Mouse (Mus musculus) kidney, postnatal 36 days (tissue): ENCODE data around the gene Pan3.

Experiments used
- DNase-seq, 2 experiments: peaks; one replicate each; pipeline ENCODE4 v3.0.0; 2021 to 2022; ENCODE audit warnings: mixed read lengths in 2 of 2

Gene Pan3

DNA sequence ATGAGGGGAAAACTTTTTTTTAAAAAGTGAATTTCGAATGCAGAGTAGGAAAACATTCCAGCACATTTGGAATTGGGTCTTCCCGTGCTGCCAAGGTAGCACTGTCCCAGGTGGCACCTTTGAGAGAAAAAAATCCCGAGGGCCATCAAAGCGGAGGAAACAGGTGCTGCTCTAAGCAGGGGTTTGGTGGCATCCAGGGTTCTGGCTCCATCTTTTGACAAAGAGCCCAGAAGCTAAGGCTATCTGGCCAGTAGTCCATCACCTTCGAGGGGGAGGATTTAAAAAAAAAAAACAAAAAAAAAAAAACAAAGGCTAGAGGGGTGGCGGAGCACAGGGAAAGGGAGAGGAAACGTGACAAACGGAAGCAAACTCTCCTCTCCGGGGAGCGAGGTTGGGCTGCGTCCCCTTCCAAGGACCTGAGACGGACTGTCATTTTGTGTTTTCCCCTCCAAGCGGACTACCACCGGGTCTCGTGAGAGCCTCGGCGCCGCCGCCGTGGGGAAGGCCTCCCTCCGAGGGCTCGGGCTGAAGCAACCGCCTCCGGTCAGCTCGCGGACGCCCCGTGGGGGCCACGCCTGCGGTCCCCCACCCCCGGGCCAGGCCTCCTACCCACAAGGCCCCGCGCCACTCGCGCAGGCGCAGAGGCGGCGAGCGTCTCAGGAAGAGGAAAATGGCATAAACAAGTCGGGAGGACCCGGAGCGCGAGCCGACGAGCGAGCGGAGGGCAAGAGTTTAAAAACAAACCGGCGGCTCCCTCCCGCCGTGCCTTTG lies at the start of gene Pan3:
Gene Pan3, plus strand, starts transcription at position 627 of the 771 bp plus-strand sequence.
- peak; percentile 95 to 97 for DNase-seq

DNA sequence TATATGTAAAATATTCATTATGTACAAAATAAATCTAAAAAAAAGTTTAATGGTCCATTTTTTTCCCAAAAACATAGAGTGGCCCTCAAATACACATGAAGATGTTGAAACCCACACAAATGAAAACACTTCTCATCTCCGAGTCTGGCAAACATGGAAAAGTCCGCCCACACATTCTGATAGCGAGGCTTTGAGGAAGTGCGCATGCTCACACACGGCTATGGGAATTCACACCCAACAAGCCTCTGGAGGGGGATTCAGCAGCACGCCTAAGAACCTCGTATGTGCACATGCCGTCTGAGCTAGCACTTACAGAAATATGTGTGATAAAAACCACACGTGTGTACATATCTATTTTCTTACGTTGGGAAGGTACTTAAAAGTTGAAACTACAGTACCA lies 48.6 kb upstream of the Pan3 start:
- DNase-seq: no peak

DNA sequence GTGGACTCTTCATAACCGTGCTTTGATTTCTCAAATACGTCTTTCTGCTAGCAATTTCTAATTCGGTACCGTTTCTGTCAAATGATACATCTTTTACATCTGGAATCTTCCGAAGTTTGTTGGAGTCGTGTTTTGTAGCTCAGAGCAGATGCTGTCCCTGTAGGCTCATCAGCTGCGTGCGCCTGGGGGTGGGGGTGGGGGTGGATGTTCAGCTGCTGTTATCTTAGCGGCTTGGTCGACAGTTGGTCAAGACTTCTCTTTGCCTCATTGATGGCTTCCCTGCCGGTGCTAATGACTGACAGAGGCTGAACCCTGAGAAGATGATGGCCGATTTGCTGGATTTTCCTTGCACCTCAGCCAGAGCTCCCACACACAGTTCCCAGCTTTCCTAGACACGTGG lies 43.1 kb upstream of the Pan3 start:
- no peak for DNase-seq

GRCm38 (mm10) chr5:147388376-147389008 lies 41.5 kb upstream of the Pan3 start:
- no peak for DNase-seq

GRCm38 (mm10) chr5:147389052-147389451 lies 40.9 kb upstream of the Pan3 start:
- DNase-seq: no peak

DNA sequence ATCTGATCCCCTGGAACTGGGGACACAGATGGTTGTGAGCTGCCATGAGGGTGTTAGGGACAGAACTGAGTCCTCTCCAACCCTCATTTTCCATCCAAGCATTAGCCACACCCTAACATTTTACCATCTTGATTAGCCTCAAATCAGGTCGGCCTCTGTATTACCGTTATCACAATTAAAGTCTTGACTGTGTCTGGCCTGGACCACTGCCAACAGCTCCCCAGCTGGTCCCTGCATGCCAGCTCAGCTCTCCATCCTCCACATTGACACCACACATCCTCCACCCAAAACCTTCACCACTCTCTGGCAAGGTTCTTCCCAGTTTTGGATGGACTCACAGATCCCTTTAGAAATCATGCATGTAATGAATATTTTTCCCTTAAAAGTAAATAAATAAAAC lies 39.2 kb upstream of the Pan3 start:
- DNase-seq: no peak

DNA sequence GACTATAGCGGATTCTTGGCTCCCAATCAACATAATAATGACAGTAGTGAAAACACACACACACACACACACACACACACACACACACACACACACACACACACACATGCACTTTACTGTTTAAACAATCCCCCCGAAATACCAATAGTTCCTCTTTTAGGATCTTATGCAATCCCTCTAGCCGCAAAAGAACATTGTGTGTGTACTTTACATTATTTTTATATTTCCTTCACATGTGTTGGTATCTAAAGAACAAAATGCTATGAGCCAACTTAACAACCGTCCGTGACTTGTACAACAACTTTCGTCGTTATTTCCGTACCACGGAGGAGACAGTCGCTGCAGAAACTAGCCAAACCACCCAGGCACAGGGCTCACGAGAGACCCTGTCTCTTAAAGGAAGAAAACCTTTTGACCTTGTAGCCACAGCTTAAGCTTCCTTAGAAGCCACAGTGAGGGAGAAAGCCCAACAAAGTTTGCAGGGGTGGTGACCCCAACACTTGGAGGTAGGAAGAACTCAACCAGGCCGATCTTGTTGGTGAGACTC lies 37.2 kb upstream of the Pan3 start:
- no peak for DNase-seq

DNA sequence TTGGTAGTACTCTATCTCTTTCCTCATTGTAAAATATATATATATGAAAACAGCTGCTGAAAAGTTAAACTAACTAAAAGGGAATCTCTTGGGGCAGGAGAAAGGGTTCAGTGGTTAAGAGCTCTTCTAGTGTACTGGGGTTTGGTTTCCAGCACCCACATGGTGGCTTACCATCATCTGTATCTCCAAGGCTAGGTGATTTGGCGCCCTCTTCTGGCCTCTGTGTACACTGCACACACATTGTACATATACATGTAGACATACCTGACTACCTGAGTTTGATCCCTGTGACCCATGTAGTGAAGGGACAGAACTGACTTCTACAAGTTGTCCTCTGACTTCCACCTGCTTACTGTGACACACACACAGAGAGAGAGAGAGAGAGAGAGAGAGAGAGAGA lies 34.9 kb upstream of the Pan3 start:
- no peak for DNase-seq

GRCm38 (mm10) chr5:147399843-147400504 lies 30.0 kb upstream of the Pan3 start, which contains the start of gene Flt3:
Gene Flt3 (minus strand): TSS chr5:147400489.
- DNase-seq: peak; percentile 23 to 51

DNA sequence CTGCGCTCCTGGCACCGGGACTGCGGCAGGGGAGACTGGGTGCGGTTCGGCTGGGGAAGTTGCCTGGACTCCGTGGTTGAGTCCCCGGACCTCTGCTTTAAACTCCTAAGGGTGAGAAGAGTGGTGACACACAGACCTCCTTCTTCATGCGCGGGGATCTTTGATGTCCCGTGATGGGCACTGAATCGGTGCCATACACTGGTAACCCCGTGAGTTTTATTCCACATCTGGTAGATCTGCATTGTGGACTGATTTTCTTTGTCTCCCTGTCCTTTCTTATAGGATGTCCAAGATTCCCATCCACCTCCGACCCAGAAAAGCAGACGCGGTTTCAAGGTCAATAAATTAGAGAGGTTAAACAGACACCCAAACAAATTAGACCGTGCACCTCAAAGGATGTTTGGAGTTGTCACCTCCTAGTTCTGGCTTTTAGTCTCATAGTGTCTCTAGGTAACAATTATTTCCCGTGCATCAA lies 29.4 kb upstream of the Pan3 start:
- no peak for DNase-seq

DNA sequence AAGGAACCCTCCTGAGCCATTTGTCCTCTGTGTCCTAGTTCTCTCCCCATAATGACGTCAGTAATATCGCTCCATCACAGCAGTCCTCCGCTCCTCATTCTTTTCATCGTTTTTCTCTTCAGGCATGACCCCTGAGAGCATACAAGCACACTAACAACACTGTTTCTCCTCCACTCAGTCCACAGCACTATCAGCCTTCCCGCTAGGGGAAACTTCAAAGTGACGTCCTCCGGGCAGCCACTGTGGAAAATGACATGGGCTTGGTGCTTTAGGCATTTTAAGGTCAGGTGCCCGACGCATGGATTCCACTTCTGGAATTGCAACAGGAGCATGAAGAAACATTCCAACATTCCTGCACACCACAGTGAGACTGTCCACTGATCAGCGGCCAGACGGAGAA lies 28.9 kb upstream of the Pan3 start:
- DNase-seq: no peak

DNA sequence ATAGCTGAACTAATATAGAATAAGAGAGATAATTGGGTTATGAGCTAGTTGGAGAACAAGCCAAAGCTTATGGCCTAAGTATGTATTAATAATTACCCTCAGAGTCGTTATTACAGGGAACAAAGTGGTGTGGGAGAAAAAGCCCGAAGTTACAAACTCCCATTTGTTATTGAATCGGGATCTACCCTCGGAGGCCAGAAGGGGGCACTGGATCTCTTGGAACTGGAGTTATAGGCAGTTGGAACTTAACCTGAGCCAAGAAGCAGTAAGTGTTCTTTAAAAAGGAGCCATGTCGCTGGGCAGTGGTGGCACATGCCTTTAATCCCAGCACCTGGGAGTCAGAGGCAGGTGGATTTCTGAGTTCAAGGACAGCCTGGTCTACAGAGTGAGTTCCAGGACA lies 27.5 kb upstream of the Pan3 start:
- peak; percentile 56 to 81 for DNase-seq

GRCm38 (mm10) chr5:147406135-147406534 lies 23.8 kb upstream of the Pan3 start:
- DNase-seq: no peak

GRCm38 (mm10) chr5:147408731-147409130 lies 21.2 kb upstream of the Pan3 start:
- peak in 1 of 2 experiments; percentile 34 for DNase-seq

DNA sequence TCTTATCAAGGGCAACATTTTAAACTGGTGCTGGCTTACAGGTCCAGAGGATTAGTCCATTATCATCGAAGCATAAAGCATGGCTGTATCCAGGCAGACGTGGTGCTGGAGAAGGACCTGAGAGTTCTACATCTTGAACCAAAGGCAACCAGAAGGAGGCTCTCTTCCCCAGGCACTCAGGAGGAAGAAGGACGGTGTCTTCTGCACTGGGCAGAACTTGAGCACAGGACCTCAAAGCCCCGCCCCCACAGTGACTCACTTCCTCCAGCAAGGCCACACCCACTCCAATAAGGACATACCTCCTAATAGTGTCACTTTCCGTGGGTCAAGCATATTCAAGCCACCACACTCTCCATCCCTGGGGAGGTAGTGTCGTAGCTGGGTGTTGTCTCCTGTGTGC lies 19.4 kb upstream of the Pan3 start:
- no peak for DNase-seq

DNA sequence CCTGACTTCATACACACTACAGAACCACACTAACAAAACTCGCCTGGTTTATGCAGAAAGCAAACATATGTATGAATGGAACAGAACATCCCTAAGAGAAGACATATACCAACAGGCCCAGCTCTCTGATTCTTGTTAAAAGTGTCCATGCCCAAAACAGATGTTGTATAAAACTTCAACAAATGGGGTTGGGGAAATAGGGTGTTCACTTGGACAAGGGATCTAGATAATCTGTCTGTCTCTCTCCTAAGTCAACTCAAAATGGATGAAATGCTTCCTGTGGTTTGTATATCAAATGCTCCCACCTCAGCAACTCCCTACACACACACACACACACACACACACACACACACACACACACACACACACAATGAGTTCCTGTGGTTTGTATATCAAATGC lies 12.0 kb upstream of the Pan3 start:
- no peak for DNase-seq

- DNase-seq: peak; percentile 36 to 79
Observed at GRCm38 (mm10) chr5:147418394-147419121, 11.4 kb upstream of the Pan3 start.

- DNase-seq: peak in 1 of 2 experiments; percentile 32
Observed at GRCm38 (mm10) chr5:147423612-147424011, 6.3 kb upstream of the Pan3 start.

GRCm38 (mm10) chr5:147426048-147426805 lies 3.7 kb upstream of the Pan3 start:
- DNase-seq: no peak

GRCm38 (mm10) chr5:147430361-147430935 lies 487 bp downstream of the Pan3 start:
- peak in 1 of 2 experiments; percentile 61 for DNase-seq
